Mouse (Mus musculus): ENCODE measurements around the gene Mettl23. TPM values are rescaled to one million over a fixed set of nuclear protein-coding genes. Genes with fewer than 3 reads are reported as not detected.
"Not testable (repeated sequence)": the region's sequence is repeated elsewhere in the genome, so short reads cannot be mapped to it uniquely, and the experiment has no call there.

The Mettl23 gene
- polyA plus RNA-seq, 1 experiment from 2014 or later = 70.6 TPM

- Histone ChIP-seq H3K4me1 (replicated peaks; ENCODE audit: control insufficient read depth, insufficient read depth, low read length) (no peaks in the 10 kb centered on the region), H3K27ac (ENCODE audit: low read depth, low read length) (no peak overlapping the region), H3K4me3 (ENCODE audit: low read depth, low read length) (no peak overlapping the region), H3K9ac (ENCODE audit: low read depth, low read length) (no peak overlapping the region), H3K36me3 (ENCODE audit: control insufficient read depth, insufficient read depth, low read length) (no peaks in the 10 kb centered on the region), H3K27me3 (ENCODE audit: control insufficient read depth, insufficient read depth, low read length) (no peaks in the 10 kb centered on the region; the same call in 1 of the 2 replicates), H3K4me2 (replicated peaks; ENCODE audit: low read depth, low read length) (no peak overlapping the region), H3K9me3 (ENCODE audit: control insufficient read depth, low read length) (no peaks in the 10 kb centered on the region)
- no peak for ATAC-seq (ENCODE audit: low FRiP score)
- 95% methylated on average over 12 of the region's 12 CpGs for WGBS
- no peak for DNase-seq (ENCODE audit: low spot score)
Measured at GRCm38 (mm10) chr11:116899247-116899646, 56.2 kb downstream of the Mettl23 start.

- DNase-seq (ENCODE audit: low spot score); H3K4me1 ChIP-seq (replicated peaks; ENCODE audit: control insufficient read depth, insufficient read depth, low read length); H3K4me3 ChIP-seq (ENCODE audit: low read depth, low read length); H3K4me2 ChIP-seq (replicated peaks; ENCODE audit: low read depth, low read length); H3K9me3 ChIP-seq (ENCODE audit: control insufficient read depth, low read length); H3K27ac ChIP-seq (ENCODE audit: low read depth, low read length); H3K9ac ChIP-seq (ENCODE audit: low read depth, low read length); H3K36me3 ChIP-seq (ENCODE audit: control insufficient read depth, insufficient read depth, low read length); ATAC-seq (ENCODE audit: low FRiP score): not testable (repeated sequence)
- 89% methylated on average over 10 of the region's 10 CpGs for WGBS
- H3K27me3 ChIP-seq (ENCODE audit: control insufficient read depth, insufficient read depth, low read length) = peaks cover 12% of the 10 kb centered on the region
Measured at GRCm38 (mm10) chr11:116902588-116902987, 59.5 kb downstream of the Mettl23 start.

Other genes with a start within 250 kb of the Mettl23 start
- gene Rhbdf2, start 216.3 kb upstream of the Mettl23 start, polyA plus RNA-seq (2014; fragmentation: Nextera tagmentation; extraction: Ambion mirVana) = 2.1 and 2.7 TPM in 2 replicates
- 0.32 and 0.43 TPM in 2 replicates for gene Prcd, start 189.7 kb upstream of the Mettl23 start, polyA plus RNA-seq (2014; fragmentation: Nextera tagmentation; extraction: Ambion mirVana)
- 2.4 and 2.8 TPM in 2 replicates for gene Cygb, start 189.0 kb upstream of the Mettl23 start, polyA plus RNA-seq (2014; fragmentation: Nextera tagmentation; extraction: Ambion mirVana)
- not detected in 2 replicates for gene St6galnac1, start 67.8 kb upstream of the Mettl23 start, polyA plus RNA-seq (2014; fragmentation: Nextera tagmentation; extraction: Ambion mirVana)
- gene Mxra7, start 15.2 kb upstream of the Mettl23 start, polyA plus RNA-seq (2014; fragmentation: Nextera tagmentation; extraction: Ambion mirVana) = 57.9 and 61.8 TPM in 2 replicates
- 88.8 and 91.3 TPM in 2 replicates for gene Jmjd6, start 171 bp downstream of the Mettl23 start, polyA plus RNA-seq (2014; fragmentation: Nextera tagmentation; extraction: Ambion mirVana)
- 37.0 and 38.6 TPM in 2 replicates for gene Mfsd11, start 9.2 kb downstream of the Mettl23 start, polyA plus RNA-seq (2014; fragmentation: Nextera tagmentation; extraction: Ambion mirVana)
- gene Srsf2, start 9.8 kb downstream of the Mettl23 start, polyA plus RNA-seq (2014; fragmentation: Nextera tagmentation; extraction: Ambion mirVana) = 935 and 944 TPM in 2 replicates
- 5.7 and 6.6 TPM in 2 replicates for gene Mgat5b, start 75.6 kb downstream of the Mettl23 start, polyA plus RNA-seq (2014; fragmentation: Nextera tagmentation; extraction: Ambion mirVana)

Measured in hindbrain, embryonic 11.5 days (tissue).